Mouse (Mus musculus): Measurements from ENCODE around the gene Tapbp.
A peak's percentile ranks its signal among the peaks of the same experiment; 100 is the strongest.

Tapbp gene

GRCm38 (mm10) chr17:33924577-33925283, 9.0 kb downstream of the Tapbp start:
- peak; percentile 35 to 75 for DNase-seq

GRCm38 (mm10) chr17:33925406-33926116, 9.9 kb downstream of the Tapbp start:
- DNase-seq, result no peak

GRCm38 (mm10) chr17:33926207-33926932, 10.7 kb downstream of the Tapbp start:
- DNase-seq, result peak; percentile 29 to 73

GRCm38 (mm10) chr17:33928251-33928947, 12.7 kb downstream of the Tapbp start:
- DNase-seq, result no peak

GRCm38 (mm10) chr17:33929371-33930279, 13.9 kb downstream of the Tapbp start, which contains the start of gene Rgl2:
TSS of gene Rgl2 (plus strand) at chr17:33929543.
- DNase-seq, result peak; percentile 88 to 95

GRCm38 (mm10) chr17:33930280-33931158, 14.8 kb downstream of the Tapbp start:
- DNase-seq, result peak; percentile 81 to 84

- DNase-seq, result no peak
These were observed 15.6 kb downstream of the Tapbp start for GRCm38 (mm10) chr17:33931159-33931866.

- DNase-seq, result no peak
These were observed 16.2 kb downstream of the Tapbp start for GRCm38 (mm10) chr17:33931947-33932346.

- DNase-seq, result no peak
These were observed 16.7 kb downstream of the Tapbp start for GRCm38 (mm10) chr17:33932448-33932847.

- DNase-seq, result no peak
These were observed 17.3 kb downstream of the Tapbp start for GRCm38 (mm10) chr17:33932970-33933369.

- no peak for DNase-seq
These were observed 19.8 kb downstream of the Tapbp start for GRCm38 (mm10) chr17:33935422-33936055.

GRCm38 (mm10) chr17:33936993-33937392, 21.3 kb downstream of the Tapbp start:
- DNase-seq, result no peak

GRCm38 (mm10) chr17:33938783-33939182, 23.1 kb downstream of the Tapbp start:
- no peak for DNase-seq

- peak; percentile 93 to 95 for DNase-seq
These were observed 24.6 kb downstream of the Tapbp start, which contains the start of the genes Pfdn6 and Wdr46 for GRCm38 (mm10) chr17:33940206-33940805. TSS of gene Pfdn6 (minus strand) at chr17:33940343. TSS of gene Wdr46 (plus strand) at chr17:33940660.

GRCm38 (mm10) chr17:33940981-33941380, 25.3 kb downstream of the Tapbp start:
- DNase-seq, result peak in 1 of 2 experiments; percentile 64

GRCm38 (mm10) chr17:33941381-33941780, 25.7 kb downstream of the Tapbp start:
- no peak for DNase-seq

GRCm38 (mm10) chr17:33943454-33943853, 27.8 kb downstream of the Tapbp start:
- no peak for DNase-seq

- DNase-seq, result no peak
These were observed 31.9 kb downstream of the Tapbp start for GRCm38 (mm10) chr17:33947430-33948089.

All from kidney, postnatal 36 days (tissue).